8 mouse cellular contexts compared by ENCODE assay signal in genomic region chr11:75631561-75632225, GRCm38 (mm10). TPM values are rescaled to one million over a fixed set of nuclear protein-coding genes. Genes with fewer than 3 reads are reported as not detected.
DNase-seq lines count a peak whose midpoint lies in the region; ATAC-seq and TF ChIP-seq lines count a peak whose summit lies in the region.

No protein-coding gene starts in this region.

- TF ChIP-seq CTCF in layer of hippocampus, adult 2 months (conservative IDR thresholded peaks at IDR 0.05) = peak; percentile 75

- peak overlapping the region; percentile 88 for H3K27ac ChIP-seq in layer of hippocampus, adult 2 months
- H3K27ac ChIP-seq in hindbrain, embryonic 10.5 days = no peak overlapping the region
- H3K27ac ChIP-seq in limb, embryonic 15.5 days = peak overlapping the region; percentile 64; the same call in 1 of the 2 replicates
- H3K27ac ChIP-seq in neural tube, embryonic 13.5 days (replicated peaks) = 0 out of 2 replicates have a peak overlapping the region, but pooled peaks have one; percentile 83

- peaks cover 50% of the 10 kb centered on the region for H3K36me3 ChIP-seq in hindbrain, embryonic 10.5 days
- peaks cover 41% of the 10 kb centered on the region for H3K36me3 ChIP-seq in limb, embryonic 15.5 days
- H3K36me3 ChIP-seq in neural tube, embryonic 13.5 days = peaks cover 51% of the 10 kb centered on the region

- DNase-seq in layer of hippocampus, adult 2 months (ENCODE audit: low spot score in 2 of 2) = no peak
- DNase-seq in layer of hippocampus, adult 18-20 months (ENCODE audit: low spot score in 2 of 2) = no peak
- DNase-seq in cerebellum, adult 9-10 months = peak; percentile 69
- peak; percentile 11 for DNase-seq in hindbrain, embryonic 10.5 days (ENCODE audit: low spot score)
- no peak for DNase-seq in left cerebral cortex, postnatal 4 days
- DNase-seq in adrenal gland, postnatal 10 days = no peak

- H3K9me3 ChIP-seq in hindbrain, embryonic 10.5 days = no peaks in the 10 kb centered on the region
- H3K9me3 ChIP-seq in limb, embryonic 15.5 days = no peaks in the 10 kb centered on the region
- no peaks in the 10 kb centered on the region for H3K9me3 ChIP-seq in neural tube, embryonic 13.5 days

- intact Hi-C loops in left cerebral cortex, postnatal 4 days (cut with DNase I) = no loop called here

- no peaks in the 10 kb centered on the region for H3K27me3 ChIP-seq in hindbrain, embryonic 10.5 days (ENCODE audit: insufficient read depth, poor library complexity, severe bottlenecking)
- no peaks in the 10 kb centered on the region for H3K27me3 ChIP-seq in limb, embryonic 15.5 days
- no peaks in the 10 kb centered on the region for H3K27me3 ChIP-seq in neural tube, embryonic 13.5 days

- no peak for ATAC-seq in limb, embryonic 15.5 days (ENCODE audit: insufficient number of reproducible peaks, low FRiP score, low TSS enrichment, low read depth)
- no peak for ATAC-seq in neural tube, embryonic 13.5 days (ENCODE audit: low read depth)

- H3K4me3 ChIP-seq in layer of hippocampus, adult 2 months = peak overlapping the region; percentile 94
- H3K4me3 ChIP-seq in hindbrain, embryonic 10.5 days = peak overlapping the region; percentile 70
- H3K4me3 ChIP-seq in limb, embryonic 15.5 days = peak overlapping the region; percentile 81
- peak overlapping the region; percentile 82 for H3K4me3 ChIP-seq in neural tube, embryonic 13.5 days

- H3K4me1 ChIP-seq in hindbrain, embryonic 10.5 days (replicated peaks) = peaks cover 30% of the 10 kb centered on the region
- peaks cover 22% of the 10 kb centered on the region for H3K4me1 ChIP-seq in limb, embryonic 15.5 days
- H3K4me1 ChIP-seq in neural tube, embryonic 13.5 days (replicated peaks) = peaks cover 25% of the 10 kb centered on the region

- peak overlapping the region; percentile 60 for H3K9ac ChIP-seq in limb, embryonic 15.5 days
- H3K9ac ChIP-seq in neural tube, embryonic 13.5 days = peak overlapping the region; percentile 84

- WGBS in hindbrain, embryonic 10.5 days = 12% methylated on average over 13 of the region's 13 CpGs
- 12% methylated on average over 13 of the region's 13 CpGs for WGBS in limb, embryonic 15.5 days
- WGBS in neural tube, embryonic 13.5 days = 13% methylated on average over 13 of the region's 13 CpGs

- peak overlapping the region; percentile 74 for H3K4me2 ChIP-seq in limb, embryonic 15.5 days
- peak overlapping the region; percentile 88 for H3K4me2 ChIP-seq in neural tube, embryonic 13.5 days

RNA-seq across cellular contexts. Expression of gene Inpp5k, which starts 0.9 kb away (rescaled TPM):
- total RNA-seq in layer of hippocampus, adult 2 months (2021) = 10 to 100 TPM; 49.4 to 50.4 TPM
- total RNA-seq in layer of hippocampus, adult 18-20 months (2021) = 10 to 100 TPM; 40.2 to 45.2 TPM
- 20.6 and 24.9 TPM in 2 replicates for polyA plus RNA-seq in hindbrain, embryonic 10.5 days (2016; fragmentation: Nextera tagmentation; extraction: Ambion mirVana)
- 22.3 and 28.3 TPM in 2 replicates for polyA plus RNA-seq in limb, embryonic 15.5 days (2015; fragmentation: Nextera tagmentation; extraction: Ambion mirVana)
- 39.9 and 42.8 TPM in 2 replicates for polyA plus RNA-seq in neural tube, embryonic 13.5 days (2015; fragmentation: Nextera tagmentation; extraction: Ambion mirVana)
- 10 to 100 TPM; 45.5 to 47.2 TPM for total RNA-seq in left cerebral cortex, postnatal 4 days (2021)
- total RNA-seq in adrenal gland, postnatal 10 days (2021) = 10 to 100 TPM; 30.7 to 43.0 TPM

RNA-seq across cellular contexts. Expression of gene Myo1c, which starts 18.6 kb away (rescaled TPM):
- total RNA-seq in layer of hippocampus, adult 2 months (2021) = 10 to 100 TPM; 16.5 to 19.9 TPM
- 10 to 100 TPM; 12.9 to 14.1 TPM for total RNA-seq in layer of hippocampus, adult 18-20 months (2021)
- 16.4 and 19.0 TPM in 2 replicates for polyA plus RNA-seq in hindbrain, embryonic 10.5 days (2016; fragmentation: Nextera tagmentation; extraction: Ambion mirVana)
- 63.8 and 66.7 TPM in 2 replicates for polyA plus RNA-seq in limb, embryonic 15.5 days (2015; fragmentation: Nextera tagmentation; extraction: Ambion mirVana)
- polyA plus RNA-seq in neural tube, embryonic 13.5 days (2015; fragmentation: Nextera tagmentation; extraction: Ambion mirVana) = 10.7 and 12.9 TPM in 2 replicates
- total RNA-seq in left cerebral cortex, postnatal 4 days (2021) = 10 to 100 TPM; 38.1 to 41.0 TPM
- total RNA-seq in adrenal gland, postnatal 10 days (2021) = 100 to 1,000 TPM; 128 to 132 TPM

RNA-seq across cellular contexts. Expression of gene Pitpna, which starts 43.8 kb away (rescaled TPM):
- total RNA-seq in layer of hippocampus, adult 2 months (2021) = 100 to 1,000 TPM; 269 to 283 TPM
- 100 to 1,000 TPM; 279 to 288 TPM for total RNA-seq in layer of hippocampus, adult 18-20 months (2021)
- polyA plus RNA-seq in hindbrain, embryonic 10.5 days (2016; fragmentation: Nextera tagmentation; extraction: Ambion mirVana) = 68.8 and 80.6 TPM in 2 replicates
- 61.4 and 65.4 TPM in 2 replicates for polyA plus RNA-seq in limb, embryonic 15.5 days (2015; fragmentation: Nextera tagmentation; extraction: Ambion mirVana)
- 122 and 128 TPM in 2 replicates for polyA plus RNA-seq in neural tube, embryonic 13.5 days (2015; fragmentation: Nextera tagmentation; extraction: Ambion mirVana)
- 100 to 1,000 TPM; 249 to 259 TPM for total RNA-seq in left cerebral cortex, postnatal 4 days (2021)
- 100 to 1,000 TPM; 130 to 139 TPM for total RNA-seq in adrenal gland, postnatal 10 days (2021)

RNA-seq across cellular contexts. Expression of gene Crk, which starts 47.4 kb away (rescaled TPM):
- 100 to 1,000 TPM; 123 to 136 TPM for total RNA-seq in layer of hippocampus, adult 2 months (2021)
- 100 to 1,000 TPM; 128 to 129 TPM for total RNA-seq in layer of hippocampus, adult 18-20 months (2021)
- polyA plus RNA-seq in hindbrain, embryonic 10.5 days (2016; fragmentation: Nextera tagmentation; extraction: Ambion mirVana) = 107 and 122 TPM in 2 replicates
- 109 and 117 TPM in 2 replicates for polyA plus RNA-seq in limb, embryonic 15.5 days (2015; fragmentation: Nextera tagmentation; extraction: Ambion mirVana)
- 120 and 133 TPM in 2 replicates for polyA plus RNA-seq in neural tube, embryonic 13.5 days (2015; fragmentation: Nextera tagmentation; extraction: Ambion mirVana)
- 100 to 1,000 TPM; 118 to 119 TPM for total RNA-seq in left cerebral cortex, postnatal 4 days (2021)
- 10 to 100 TPM; 93.2 to 96.5 TPM for total RNA-seq in adrenal gland, postnatal 10 days (2021)

Comparison
In these comparisons a context has a peak if more than half of its experiments do, and no peak if none do; other contexts are left out.
1. DNase-seq: peak in cerebellum, adult 9-10 months (single experiment) and hindbrain, embryonic 10.5 days (single experiment); none in layer of hippocampus, adult 2 months (0 of 2), layer of hippocampus, adult 18-20 months (0 of 2), left cerebral cortex, postnatal 4 days (single experiment) and adrenal gland, postnatal 10 days (single experiment).
2. Peak in every context shown above with its lines, with median percentiles within 50 percentile points of each other: H3K4me3 ChIP-seq.